Mouse (Mus musculus): ENCODE results near the gene Kmo. TPM values are rescaled to one million over a fixed set of nuclear protein-coding genes. Genes with fewer than 3 reads are reported as not detected.
A peak's percentile ranks its signal among the peaks of the same experiment; 100 is the strongest.

The Kmo gene
- 108 and 110 TPM in 2 replicates for total RNA-seq (2017)

DNA sequence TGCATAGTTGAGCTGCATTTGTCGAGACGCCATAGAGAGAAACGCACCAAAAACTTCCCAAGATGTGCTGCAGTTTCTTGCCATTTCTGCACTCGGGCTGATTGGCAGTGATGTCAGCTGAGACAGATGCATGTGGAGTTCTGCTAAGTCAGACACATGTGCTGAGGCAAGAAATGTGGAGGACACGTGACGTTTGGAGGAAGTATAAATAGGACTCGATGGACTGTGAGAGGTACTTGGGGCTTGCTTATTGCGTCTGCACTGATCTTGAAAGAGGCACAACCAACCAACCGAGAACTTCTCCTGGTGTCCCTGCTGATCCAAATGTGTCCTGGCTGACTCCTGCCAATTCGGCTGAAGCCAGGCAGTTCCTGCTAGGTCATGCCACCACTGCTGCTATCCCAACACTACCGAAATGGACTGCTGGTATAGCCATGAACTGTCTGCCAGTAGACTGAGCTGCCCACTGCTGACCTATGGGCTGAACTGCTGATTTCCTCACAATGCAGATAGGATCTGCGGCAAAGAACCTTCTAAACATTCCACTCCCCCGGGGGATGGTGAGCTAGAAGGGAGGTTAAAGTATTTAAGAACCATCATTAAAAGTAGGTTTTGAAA lies at the start of gene Kmo:
Gene Kmo (plus strand): TSS at position 568 of the 618 bp plus-strand sequence.
- no peak for ATAC-seq (ENCODE audit: extremely low read depth, insufficient number of reproducible peaks, low FRiP score, poor library complexity, severe bottlenecking)

DNA sequence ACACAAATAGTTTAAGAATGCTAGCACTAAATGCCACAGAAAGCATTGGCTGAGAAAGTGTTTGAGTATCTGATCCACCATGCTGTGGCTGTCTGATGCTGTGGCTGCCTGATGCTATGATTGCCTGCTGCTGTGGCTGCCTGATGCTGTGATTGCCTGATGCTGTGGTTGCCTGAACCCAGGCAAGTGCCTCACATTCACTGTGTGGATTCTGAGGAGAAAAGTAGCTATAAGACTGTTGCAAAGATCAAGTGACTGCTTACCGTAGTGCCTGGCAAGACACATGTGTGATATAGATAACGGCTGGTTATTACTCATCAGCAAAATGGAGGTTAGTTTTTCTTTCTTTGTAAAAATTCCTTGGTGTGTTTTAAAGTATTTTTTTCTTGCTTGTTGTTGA lies 46.1 kb upstream of the Kmo start:
- no peak for ATAC-seq (ENCODE audit: extremely low read depth, insufficient number of reproducible peaks, low FRiP score, poor library complexity, severe bottlenecking)

DNA sequence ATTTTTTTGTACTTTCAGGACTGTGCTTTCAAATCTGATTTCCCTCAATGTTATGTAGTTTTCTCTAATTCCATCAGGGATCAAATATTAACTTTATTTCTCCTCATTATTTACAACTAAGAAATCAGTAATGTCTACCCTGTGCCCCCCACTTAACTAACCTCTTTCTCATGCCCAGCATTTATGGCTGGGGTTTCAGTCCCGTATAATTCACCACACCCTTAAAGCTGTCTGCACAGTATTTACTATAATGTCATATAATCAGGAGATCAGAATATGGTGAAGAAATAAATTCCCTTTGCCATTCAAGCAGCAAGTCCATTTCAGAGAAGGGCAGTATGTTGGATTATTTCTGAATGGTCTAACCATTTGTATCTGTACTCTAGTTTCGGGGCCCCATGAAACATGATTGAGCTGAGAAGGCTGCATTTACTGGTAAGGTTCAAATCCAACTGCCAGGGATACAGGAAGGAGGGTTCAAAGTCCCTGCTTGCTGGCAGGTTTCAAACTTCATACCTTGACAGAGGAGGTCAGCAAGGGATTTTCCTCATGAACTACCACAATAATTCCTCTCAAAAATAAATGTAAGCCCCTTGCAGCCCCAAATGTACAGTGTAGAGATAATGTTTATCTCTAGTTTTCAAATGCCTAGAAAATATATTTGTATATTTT lies 41.6 kb upstream of the Kmo start:
- no peak for ATAC-seq (ENCODE audit: extremely low read depth, insufficient number of reproducible peaks, low FRiP score, poor library complexity, severe bottlenecking)

DNA sequence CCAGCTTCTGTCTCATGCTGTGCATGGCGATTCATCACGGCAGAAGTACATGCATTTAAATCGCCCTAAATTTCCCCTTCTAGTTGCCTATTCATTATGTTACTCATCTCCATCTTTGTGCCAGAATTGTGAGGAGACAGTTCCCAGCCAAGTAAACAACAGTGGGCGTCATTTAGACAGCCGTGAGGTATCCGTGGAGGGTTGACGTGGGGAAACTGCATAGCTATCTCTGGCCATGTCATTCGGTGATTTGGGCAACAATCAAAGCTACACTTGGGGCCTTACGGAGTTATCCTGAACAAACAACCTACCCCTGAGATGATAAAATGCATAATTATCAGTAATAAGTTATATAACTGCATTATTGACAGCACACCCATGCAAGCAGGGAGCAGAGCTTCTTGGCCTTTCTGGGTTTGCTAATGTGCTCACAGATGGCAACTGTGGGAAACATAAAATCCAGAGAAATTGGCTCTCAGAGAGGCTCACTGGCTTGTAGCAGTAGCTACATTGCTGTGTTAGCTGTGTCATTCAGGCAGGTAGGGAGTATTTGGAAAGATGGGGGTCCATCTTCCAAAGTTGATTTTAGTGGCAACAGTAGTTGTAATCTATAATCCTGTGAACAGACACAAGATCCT lies 40.5 kb upstream of the Kmo start:
- no peak for ATAC-seq (ENCODE audit: extremely low read depth, insufficient number of reproducible peaks, low FRiP score, poor library complexity, severe bottlenecking)

DNA sequence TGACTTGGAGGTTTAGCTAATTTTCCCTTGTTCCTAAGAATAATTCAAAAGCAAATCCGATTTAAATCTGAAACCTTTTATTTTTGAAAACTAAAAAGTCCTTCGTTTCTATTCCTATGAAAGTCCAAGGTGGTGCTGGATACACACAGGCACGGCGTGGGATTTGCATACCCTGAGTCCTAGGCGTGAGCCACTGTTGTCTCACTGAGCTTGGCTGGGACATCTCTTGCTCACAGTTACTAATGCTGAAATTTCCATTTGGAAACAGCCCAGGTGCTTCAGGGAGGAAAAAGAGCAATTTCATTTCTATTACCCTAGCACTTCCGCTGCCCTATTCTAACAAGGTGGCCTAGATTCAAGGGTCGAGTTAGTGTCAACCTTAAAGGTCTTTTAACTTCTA lies 39.8 kb upstream of the Kmo start:
- ATAC-seq (ENCODE audit: extremely low read depth, insufficient number of reproducible peaks, low FRiP score, poor library complexity, severe bottlenecking) = no peak

DNA sequence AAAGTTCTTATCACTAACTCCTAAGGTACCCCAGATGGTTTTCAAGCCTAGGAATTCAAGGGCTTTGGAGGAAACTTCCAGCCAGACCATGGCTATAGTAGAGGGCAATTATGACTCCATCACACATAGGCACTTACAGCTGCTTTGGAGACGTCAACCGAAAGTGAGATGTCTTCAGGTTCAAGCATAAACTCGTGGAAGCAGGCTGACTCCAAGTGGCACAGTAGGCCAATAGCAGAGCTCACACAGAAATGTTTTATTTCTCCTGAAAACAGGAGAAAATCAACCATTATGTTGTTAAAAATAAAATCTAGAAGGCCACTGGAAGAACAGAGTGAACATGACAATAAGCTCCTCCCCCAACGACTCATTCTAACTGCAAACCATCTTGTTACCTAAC lies 37.4 kb upstream of the Kmo start:
- no peak for ATAC-seq (ENCODE audit: extremely low read depth, insufficient number of reproducible peaks, low FRiP score, poor library complexity, severe bottlenecking)

DNA sequence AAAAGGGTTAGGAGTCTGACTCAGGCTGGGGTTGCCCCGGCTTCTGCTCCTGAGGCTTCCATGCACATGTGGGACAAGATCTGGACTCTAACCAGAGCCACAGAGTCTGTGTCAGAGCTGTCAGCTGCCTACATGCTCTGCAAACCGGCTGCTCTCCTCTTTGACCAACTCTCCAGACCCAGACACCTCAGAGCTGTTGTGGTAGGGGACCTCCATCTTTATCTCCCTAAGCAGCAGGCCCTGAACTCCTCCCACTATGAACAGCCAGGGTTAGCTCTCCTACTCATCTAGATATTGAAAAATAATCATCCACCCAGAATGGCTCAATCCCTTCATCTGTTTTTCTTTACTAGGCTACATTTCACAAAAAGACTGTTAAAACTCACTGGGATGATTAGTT lies 34.9 kb upstream of the Kmo start:
- ATAC-seq (ENCODE audit: extremely low read depth, insufficient number of reproducible peaks, low FRiP score, poor library complexity, severe bottlenecking) = no peak

DNA sequence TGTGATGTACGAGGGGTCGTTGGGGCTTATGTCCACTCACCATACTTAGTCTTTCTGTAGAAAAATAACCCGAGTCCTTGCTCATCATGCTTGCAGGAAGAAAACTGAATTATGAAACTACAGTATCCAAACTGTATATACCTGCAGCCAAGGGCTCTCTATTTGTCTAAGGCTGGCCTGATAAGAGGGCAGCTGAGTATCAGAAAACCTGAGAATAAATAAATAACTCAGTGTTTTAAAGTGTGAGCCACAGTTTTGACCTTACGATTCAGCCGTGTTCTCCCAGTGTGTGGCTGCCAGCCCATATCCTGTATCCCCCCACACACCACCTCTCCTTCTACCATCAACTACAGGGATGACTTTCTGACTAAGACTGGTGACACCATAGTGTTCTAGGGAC lies 33.5 kb upstream of the Kmo start:
- ATAC-seq (ENCODE audit: extremely low read depth, insufficient number of reproducible peaks, low FRiP score, poor library complexity, severe bottlenecking) = no peak

DNA sequence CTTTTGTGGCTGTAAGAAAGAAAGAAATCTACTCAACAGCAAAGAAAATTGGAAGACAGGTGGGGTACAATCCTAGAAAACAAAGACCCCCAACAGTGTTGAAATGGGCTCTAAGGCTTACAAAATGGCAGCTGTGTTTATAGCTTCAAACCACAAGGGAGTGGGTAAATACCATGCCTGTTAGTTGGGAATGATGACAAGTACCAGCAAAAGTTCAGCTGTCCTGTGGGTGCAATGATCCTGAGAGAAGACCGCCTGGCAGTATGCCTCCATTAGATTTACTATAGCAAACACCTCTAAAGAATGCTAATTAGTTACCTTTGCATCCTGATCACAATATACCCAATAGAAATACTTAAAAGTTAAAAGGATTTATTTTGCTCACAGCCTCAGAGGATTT lies 27.3 kb upstream of the Kmo start:
- ATAC-seq (ENCODE audit: extremely low read depth, insufficient number of reproducible peaks, low FRiP score, poor library complexity, severe bottlenecking) = no peak

DNA sequence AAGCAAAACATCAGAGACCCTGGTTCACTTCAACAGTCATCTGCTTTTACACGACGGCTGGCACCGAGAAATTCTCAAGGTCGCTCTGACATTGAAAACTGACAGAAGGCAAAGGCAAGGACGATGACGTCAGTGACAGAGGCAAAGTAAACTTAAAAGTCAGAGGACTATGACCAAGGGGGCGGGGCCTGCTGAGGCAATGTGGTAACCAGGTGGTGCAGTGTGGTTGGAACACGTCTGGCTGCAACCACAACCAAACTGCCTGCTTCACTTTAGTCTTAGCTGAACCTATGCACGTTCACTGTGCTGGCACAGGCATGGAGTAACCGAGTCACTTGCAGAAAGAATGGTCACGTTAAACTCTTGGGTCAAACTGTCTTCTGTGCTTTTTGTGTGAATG lies 17.9 kb upstream of the Kmo start:
- no peak for ATAC-seq (ENCODE audit: extremely low read depth, insufficient number of reproducible peaks, low FRiP score, poor library complexity, severe bottlenecking)

DNA sequence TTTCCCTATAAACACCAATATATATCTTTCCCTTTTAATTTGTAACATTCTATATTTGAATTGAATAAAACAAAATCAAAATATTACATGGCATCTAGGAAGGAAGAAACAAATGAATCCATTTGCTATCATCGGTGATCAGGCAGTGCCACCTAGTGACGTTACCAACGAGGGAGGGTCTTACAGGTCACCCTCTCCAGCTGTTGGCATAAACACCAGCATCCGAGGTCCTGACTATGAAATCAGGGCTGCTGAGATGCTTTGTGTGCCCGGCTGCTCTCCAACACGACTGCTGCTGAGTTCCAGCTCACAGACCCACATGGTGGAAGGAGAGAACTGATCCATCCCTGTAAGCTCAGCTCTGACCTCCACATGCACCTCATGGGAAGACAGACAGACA lies 16.8 kb upstream of the Kmo start:
- no peak for ATAC-seq (ENCODE audit: extremely low read depth, insufficient number of reproducible peaks, low FRiP score, poor library complexity, severe bottlenecking)

DNA sequence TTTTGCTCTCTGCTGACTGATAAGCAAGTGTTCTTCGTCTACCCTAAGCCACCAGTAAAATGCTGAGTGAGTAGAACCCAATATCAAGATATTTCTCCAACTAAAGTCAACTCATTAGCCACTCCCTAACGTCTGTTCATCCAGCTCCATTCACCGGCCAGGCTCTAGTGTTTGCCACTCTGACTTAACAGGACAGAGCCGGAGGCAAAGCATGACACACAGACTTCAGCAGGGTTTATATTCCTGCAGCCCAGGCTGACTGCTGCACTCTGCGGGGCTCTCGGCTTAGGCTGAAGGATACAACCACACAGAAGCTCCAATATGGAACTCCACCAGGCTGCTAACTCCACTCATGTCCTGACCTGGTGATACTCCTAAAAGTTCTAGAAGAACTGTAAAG lies 12.9 kb upstream of the Kmo start:
- ATAC-seq (ENCODE audit: extremely low read depth, insufficient number of reproducible peaks, low FRiP score, poor library complexity, severe bottlenecking) = no peak

DNA sequence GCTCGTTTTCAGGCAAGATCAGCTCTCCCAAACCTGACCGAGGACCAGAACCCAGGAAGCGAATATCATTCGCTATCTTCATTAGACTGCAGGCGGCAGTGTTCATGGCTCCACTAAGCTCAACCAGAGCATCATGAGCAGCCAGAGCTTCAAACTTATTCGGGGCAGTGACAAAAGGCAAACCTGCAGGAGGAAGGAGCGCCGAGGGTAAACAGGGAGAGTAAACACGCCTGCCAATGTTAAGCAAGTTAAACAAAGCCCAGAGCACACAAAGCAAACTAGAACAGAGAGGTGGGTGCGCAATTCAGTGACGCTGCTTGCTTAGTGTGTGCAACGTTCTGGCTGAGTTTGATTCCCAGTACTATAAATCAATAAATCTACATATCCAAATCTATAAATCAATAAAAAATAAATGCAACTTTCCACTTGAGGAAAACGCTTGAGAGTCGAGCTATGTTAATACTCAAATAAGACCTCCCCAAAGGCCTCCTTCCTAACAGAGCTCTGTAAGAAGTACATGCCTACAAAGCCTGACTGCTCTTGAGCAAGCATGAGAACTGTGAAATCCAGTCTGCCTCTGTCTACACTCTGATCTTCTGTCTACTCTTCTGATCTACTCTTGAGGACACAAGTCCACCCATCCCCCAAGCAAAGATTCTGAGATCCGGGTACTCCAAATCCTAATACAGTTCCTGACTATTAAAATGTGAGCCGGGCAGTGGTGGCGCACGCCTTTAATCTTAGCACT lies 12.2 kb upstream of the Kmo start:
- no peak for ATAC-seq (ENCODE audit: extremely low read depth, insufficient number of reproducible peaks, low FRiP score, poor library complexity, severe bottlenecking)

DNA sequence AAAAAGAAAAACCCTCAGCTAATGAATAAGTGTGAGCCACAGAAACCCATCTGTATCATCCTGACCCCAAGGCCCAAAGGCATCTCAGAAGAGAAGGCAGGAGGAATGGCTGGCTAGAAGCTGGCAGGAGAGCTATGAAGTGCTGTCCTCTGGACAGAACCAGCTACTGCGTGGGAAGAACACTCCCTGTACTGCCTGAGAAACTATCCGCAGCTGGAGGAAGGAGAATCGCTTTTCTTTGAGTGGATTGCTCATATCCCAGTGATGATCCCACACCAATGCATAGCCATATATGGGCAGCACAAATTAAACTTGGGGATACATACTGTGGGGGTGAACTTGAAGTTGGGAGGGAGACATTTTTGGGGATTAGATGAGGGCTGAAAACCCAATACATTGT lies 11.5 kb upstream of the Kmo start:
- ATAC-seq (ENCODE audit: extremely low read depth, insufficient number of reproducible peaks, low FRiP score, poor library complexity, severe bottlenecking) = no peak

DNA sequence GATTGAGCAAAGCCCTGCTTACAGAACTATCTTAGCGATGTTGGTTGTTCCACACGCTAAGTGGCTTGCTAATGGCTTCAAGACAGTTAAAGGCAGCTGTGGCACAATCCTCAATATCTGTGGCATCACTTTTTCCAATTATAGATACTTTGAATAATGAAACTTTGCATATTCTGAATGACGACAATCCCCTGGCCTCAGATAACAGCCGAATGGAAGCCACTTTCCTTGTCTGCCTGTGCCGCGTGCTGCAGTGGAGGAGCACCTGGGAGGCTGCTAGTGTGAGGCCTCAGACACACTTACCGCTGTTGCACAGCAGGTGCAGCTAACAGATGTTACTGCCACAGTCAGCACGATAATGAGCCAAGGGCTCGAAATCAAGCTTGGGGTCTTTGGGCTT lies 5.2 kb upstream of the Kmo start:
- ATAC-seq (ENCODE audit: extremely low read depth, insufficient number of reproducible peaks, low FRiP score, poor library complexity, severe bottlenecking) = no peak

DNA sequence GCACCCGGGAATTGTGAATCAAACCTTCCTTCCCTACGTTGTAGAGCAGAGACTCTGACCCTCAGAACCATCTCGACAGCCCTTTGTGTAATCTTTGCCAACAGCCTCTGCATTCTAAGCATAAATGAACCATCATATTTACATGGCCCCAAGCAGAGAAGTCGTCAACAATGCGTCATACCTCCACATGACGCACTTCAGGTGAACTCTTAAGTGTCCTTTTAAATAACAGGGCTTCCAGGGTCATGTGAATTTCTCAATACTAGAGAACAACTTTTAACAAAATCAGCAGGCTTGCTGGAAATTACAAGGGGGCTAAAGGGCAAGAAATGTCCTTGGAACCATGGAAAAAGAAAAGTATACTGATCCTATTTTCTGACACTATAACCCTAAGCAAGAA lies 3.5 kb downstream of the Kmo start:
- ATAC-seq (ENCODE audit: extremely low read depth, insufficient number of reproducible peaks, low FRiP score, poor library complexity, severe bottlenecking) = no peak

DNA sequence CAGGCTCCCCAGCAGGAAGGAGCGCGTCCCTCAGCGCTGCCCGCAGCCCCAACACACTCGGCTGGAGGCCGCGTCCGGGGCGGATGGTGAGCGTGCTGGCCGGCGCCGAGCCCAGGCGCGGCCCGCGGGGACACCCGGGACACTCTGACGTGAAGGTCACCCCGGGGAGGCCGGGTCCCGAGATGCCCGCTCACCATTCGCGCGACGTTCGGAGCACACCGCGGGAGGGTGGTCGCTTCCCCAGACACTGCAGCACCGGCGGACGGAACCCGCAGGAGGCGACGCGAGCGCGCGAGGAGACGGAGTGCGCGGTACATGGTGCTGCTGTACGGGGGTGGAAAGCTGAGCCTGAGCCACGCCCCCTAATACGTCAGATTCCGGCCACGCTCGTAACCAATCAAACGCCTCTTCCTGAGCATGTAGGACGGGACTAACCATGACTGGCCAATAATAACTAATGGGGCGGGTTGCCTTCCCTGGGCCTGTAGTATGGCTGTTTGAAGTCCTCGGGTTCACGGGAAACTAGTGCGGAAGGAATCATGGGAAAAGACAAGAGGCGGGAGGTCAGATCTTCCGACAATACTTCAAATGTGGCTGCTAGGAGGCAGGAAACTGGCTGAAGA lies 5.2 kb downstream of the Kmo start, which contains the start of gene Fh1:
Gene Fh1 (minus strand): TSS at position 379 of the 623 bp plus-strand sequence.
- peak; percentile 96 for ATAC-seq (ENCODE audit: extremely low read depth, insufficient number of reproducible peaks, low FRiP score, poor library complexity, severe bottlenecking)

DNA sequence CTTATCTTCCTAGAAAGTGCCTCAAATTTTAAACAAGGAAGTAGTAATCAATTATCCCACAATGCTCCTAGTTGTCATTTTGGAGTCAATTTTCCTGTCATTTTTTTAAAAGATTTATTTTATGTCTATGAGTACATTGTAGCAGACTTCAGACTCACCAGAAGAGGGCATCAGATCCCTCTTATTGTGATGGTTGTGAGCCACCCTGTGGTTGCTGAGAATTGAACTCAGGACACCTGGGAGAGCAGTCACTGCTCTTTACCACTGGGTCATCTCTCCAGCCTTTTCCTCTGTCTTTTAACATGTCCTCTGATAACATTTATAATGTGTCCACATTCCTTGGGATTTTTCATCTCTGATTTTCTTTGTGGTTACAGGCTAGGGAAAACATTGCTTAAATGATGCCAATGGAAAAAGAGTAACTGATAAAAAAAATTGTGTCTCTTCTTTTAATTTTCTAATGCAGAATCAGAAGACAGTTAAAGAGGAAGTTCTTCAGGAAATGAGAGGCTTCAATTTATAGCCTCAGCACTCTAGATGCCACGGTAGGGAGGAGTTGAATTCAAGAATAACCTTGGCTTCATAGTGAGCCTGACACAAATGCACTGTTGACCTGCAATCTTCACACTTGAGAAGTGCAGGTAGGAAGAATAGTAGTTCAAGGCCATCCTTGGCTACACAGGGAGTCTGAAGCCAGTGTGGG lies 6.0 kb downstream of the Kmo start:
- ATAC-seq (ENCODE audit: extremely low read depth, insufficient number of reproducible peaks, low FRiP score, poor library complexity, severe bottlenecking) = peak; percentile 49

DNA sequence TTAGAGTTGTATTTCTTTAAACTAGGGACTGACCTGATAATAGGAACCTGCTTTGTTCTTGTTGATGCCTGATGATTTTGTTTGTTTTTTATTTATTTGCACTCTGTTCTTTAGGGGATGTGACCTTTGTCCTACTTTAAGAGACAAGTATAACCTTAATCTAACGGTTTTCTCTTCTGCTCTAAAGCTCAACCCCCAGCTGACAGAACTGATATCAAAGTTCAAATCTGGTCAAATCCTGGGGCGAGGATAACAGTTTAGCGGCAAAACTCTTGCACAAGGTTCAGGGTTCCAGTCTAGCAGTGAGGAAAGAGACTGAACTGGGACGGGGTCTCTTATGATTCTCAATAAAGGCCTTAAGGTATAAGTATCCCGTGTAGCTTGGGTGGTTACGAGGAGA lies 9.1 kb downstream of the Kmo start:
- ATAC-seq (ENCODE audit: extremely low read depth, insufficient number of reproducible peaks, low FRiP score, poor library complexity, severe bottlenecking) = no peak
